Mouse (Mus musculus): ENCODE measurements around the gene Tnfrsf12a.

Gene Tnfrsf12a

GRCm38 (mm10) chr17:23677236-23677679 is at the start of gene Tnfrsf12a:
Tnfrsf12a (minus strand) TSS chr17:23677468.
- DNase-seq (ENCODE audit: low read depth, low spot score) = peak; percentile 89

GRCm38 (mm10) chr17:23726758-23727142 is 49.5 kb upstream of the Tnfrsf12a start:
- peak; percentile 87 for DNase-seq (ENCODE audit: low read depth, low spot score)

GRCm38 (mm10) chr17:23725999-23726757 is 48.9 kb upstream of the Tnfrsf12a start, which contains the start of gene Pkmyt1:
Pkmyt1 (plus strand) TSS chr17:23726336.
- peak; percentile 92 for DNase-seq (ENCODE audit: low read depth, low spot score)

GRCm38 (mm10) chr17:23725477-23725876 is 48.2 kb upstream of the Tnfrsf12a start:
- peak; percentile 37 for DNase-seq (ENCODE audit: low read depth, low spot score)

- DNase-seq (ENCODE audit: low read depth, low spot score) = no peak
Observed at GRCm38 (mm10) chr17:23722376-23723125, 45.3 kb upstream of the Tnfrsf12a start, which contains the start of gene 1520401A03Rik. 1520401A03Rik (minus strand) TSS chr17:23722783.

GRCm38 (mm10) chr17:23721886-23722285 is 44.6 kb upstream of the Tnfrsf12a start:
- DNase-seq (ENCODE audit: low read depth, low spot score) = no peak

GRCm38 (mm10) chr17:23719455-23719854 is 42.2 kb upstream of the Tnfrsf12a start:
- DNase-seq (ENCODE audit: low read depth, low spot score) = no peak

GRCm38 (mm10) chr17:23717003-23717402 is 39.7 kb upstream of the Tnfrsf12a start:
- DNase-seq (ENCODE audit: low read depth, low spot score) = no peak

GRCm38 (mm10) chr17:23706212-23706611 is 28.9 kb upstream of the Tnfrsf12a start:
- peak; percentile 75 for DNase-seq (ENCODE audit: low read depth, low spot score)

GRCm38 (mm10) chr17:23705525-23706104 is 28.3 kb upstream of the Tnfrsf12a start:
- no peak for DNase-seq (ENCODE audit: low read depth, low spot score)

GRCm38 (mm10) chr17:23704741-23705140 is 27.5 kb upstream of the Tnfrsf12a start:
- no peak for DNase-seq (ENCODE audit: low read depth, low spot score)

GRCm38 (mm10) chr17:23703301-23703700 is 26.0 kb upstream of the Tnfrsf12a start:
- no peak for DNase-seq (ENCODE audit: low read depth, low spot score)

- DNase-seq (ENCODE audit: low read depth, low spot score) = peak; percentile 97
Observed at GRCm38 (mm10) chr17:23700079-23700478, 22.8 kb upstream of the Tnfrsf12a start.

GRCm38 (mm10) chr17:23699131-23700077 is 22.1 kb upstream of the Tnfrsf12a start:
- DNase-seq (ENCODE audit: low read depth, low spot score) = peak; percentile 43

GRCm38 (mm10) chr17:23695801-23696200 is 18.5 kb upstream of the Tnfrsf12a start:
- DNase-seq (ENCODE audit: low read depth, low spot score) = no peak

GRCm38 (mm10) chr17:23694491-23694890 is 17.2 kb upstream of the Tnfrsf12a start:
- no peak for DNase-seq (ENCODE audit: low read depth, low spot score)

GRCm38 (mm10) chr17:23683856-23684672 is 6.8 kb upstream of the Tnfrsf12a start, which contains the start of gene Cldn9:
Cldn9 (minus strand) TSS chr17:23684026.
- peak; percentile 48 for DNase-seq (ENCODE audit: low read depth, low spot score)

GRCm38 (mm10) chr17:23683226-23683625 is 6.0 kb upstream of the Tnfrsf12a start:
- no peak for DNase-seq (ENCODE audit: low read depth, low spot score)

- no peak for DNase-seq (ENCODE audit: low read depth, low spot score)
Observed at GRCm38 (mm10) chr17:23682530-23682929, 5.3 kb upstream of the Tnfrsf12a start.

GRCm38 (mm10) chr17:23682092-23682491 is 4.8 kb upstream of the Tnfrsf12a start:
- DNase-seq (ENCODE audit: low read depth, low spot score) = peak; percentile 77

All from R1 (cell line).